Mouse (Mus musculus): ENCODE measurements around the gene Tshz2. TPM values are rescaled to one million over a fixed set of nuclear protein-coding genes. Genes with fewer than 3 reads are reported as not detected.
A peak's percentile ranks its signal among the peaks of the same experiment; 100 is the strongest.
"Not testable (repeated sequence)": the region's sequence is repeated elsewhere in the genome, so short reads cannot be mapped to it uniquely, and the experiment has no call there.

The Tshz2 gene
- total RNA-seq, 2 experiments from 2014 or later: not detected

GRCm38 (mm10) chr2:169849077-169849476 lies 216.3 kb downstream of the Tshz2 start:
- 0 out of 2 replicates have a peak, but pooled peaks have one; percentile 36 for ATAC-seq (replicated peaks; ENCODE audit: poor library complexity, severe bottlenecking)

- ATAC-seq (replicated peaks; ENCODE audit: poor library complexity, severe bottlenecking): 0 out of 2 replicates have a peak, but pooled peaks have one; percentile 35
Measured at GRCm38 (mm10) chr2:169849541-169849940, 216.7 kb downstream of the Tshz2 start.

GRCm38 (mm10) chr2:169851606-169852005 lies 218.8 kb downstream of the Tshz2 start:
- ATAC-seq (replicated peaks; ENCODE audit: poor library complexity, severe bottlenecking): no peak

DNA sequence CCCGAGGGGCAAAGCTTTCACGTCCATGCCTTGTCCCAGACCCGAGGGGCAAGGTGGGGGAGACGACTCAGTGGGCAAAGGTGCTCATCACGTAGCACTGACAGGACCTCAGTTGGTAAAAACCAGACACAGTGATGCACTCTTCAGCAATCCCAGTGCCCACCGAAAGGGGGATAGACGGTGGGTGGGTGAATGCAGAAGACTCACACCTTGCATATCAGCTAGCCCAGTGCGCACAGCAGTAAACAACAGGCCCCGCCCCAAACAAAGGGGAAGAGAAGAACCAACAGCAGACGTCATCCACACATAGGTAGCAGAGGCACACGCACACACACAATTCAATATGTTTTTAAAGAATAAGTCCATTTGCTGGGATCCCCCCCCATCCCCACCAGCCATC lies 221.7 kb downstream of the Tshz2 start:
- no peak for ATAC-seq (replicated peaks; ENCODE audit: poor library complexity, severe bottlenecking)

DNA sequence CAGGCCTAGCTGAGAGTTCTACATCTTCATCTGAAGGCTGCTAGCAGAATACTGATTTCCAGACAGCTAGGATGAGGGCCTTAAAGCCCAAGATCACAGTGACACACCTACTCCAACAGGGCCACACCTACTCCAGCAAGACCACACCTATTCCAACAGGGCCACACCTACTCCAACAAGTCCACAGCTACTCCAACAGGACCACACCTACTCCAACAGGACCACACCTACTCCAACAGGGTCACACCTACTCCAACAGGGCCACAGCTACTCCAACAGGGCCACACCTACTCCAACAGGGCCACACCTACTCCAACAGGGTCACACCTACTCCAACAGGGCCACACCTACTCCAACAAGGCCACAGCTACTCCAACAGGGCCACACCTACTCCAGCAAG lies 224.2 kb downstream of the Tshz2 start:
- not testable (repeated sequence) for ATAC-seq (replicated peaks; ENCODE audit: poor library complexity, severe bottlenecking)

DNA sequence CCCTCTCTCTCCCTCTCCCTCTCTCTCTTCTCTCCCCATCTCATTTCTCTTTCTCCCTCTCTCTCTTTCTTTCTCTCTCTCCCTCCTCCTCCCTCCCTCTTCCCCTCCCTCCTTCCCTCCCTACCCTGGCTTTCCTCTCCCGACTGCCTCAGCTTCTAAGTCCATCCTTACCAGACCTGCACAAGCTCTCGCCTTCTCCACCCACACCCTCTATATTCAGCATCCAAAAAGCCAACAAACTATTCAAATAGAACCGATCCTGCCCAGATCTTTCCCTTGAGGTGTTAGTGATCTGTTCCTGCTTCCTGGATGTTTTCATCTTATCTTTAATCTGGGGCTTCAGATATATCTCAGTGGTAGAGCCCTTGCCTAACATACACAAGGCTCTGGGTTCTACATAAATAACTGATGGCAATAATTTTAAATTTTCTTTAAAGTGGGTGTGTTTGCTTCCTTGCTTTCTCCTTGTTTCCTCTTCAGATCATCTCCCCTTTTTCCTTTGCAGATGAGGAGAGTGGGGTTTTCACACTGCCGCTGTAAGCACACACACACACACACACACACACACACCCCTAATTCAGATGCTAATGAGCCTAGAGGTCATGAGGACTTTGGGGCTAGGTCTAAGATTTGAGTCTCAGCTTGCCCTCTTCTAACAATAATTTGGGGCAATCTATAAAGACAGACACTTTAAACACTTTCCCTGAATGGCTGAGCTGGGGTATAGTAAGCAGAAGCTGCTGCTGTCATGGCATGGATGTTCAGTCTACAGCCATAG lies 226.5 kb downstream of the Tshz2 start:
- ATAC-seq (replicated peaks; ENCODE audit: poor library complexity, severe bottlenecking): no peak

GRCm38 (mm10) chr2:169860895-169861294 lies 228.1 kb downstream of the Tshz2 start:
- peak; percentile 76 for ATAC-seq (replicated peaks; ENCODE audit: poor library complexity, severe bottlenecking)

DNA sequence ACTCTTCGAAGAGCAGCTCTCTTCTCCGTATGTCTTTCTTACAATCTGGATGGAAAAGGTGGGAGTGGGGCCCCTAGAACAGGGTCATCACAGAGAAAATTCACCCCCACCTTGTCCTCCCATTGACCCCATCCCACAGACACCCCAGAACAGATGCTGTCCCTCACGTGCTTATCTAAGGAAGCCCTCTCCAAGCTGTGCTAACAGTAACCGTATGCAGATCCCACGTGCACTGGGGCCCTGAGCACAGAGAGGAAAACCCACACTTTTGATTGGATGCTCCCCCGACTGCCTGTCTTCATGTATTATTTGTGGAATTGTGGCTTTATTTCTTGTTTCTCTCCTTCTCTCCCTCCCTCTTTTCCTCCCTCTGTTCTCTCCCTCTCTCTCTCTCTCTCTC lies 229.9 kb downstream of the Tshz2 start:
- ATAC-seq (replicated peaks; ENCODE audit: poor library complexity, severe bottlenecking): no peak

DNA sequence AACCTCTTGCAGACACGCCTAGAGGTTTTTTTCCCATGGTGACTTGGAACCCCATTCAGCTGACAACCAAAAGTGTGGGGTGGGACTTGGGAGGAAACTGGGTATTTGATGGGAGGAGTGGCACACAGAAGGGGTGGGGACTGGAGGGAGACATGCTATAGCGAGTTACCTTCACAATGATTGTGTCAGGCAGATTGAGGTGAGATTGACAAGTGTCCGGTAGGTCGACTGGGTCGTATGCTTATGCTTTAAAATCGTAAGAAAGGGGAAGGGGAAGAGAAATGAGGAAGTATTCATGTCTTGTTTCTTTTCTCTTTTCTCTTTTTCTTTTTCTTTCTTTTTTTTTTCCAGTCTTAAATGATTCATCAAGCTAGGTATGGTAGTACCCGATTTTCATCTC lies 236.7 kb downstream of the Tshz2 start:
- ATAC-seq (replicated peaks; ENCODE audit: poor library complexity, severe bottlenecking): peak; percentile 62

DNA sequence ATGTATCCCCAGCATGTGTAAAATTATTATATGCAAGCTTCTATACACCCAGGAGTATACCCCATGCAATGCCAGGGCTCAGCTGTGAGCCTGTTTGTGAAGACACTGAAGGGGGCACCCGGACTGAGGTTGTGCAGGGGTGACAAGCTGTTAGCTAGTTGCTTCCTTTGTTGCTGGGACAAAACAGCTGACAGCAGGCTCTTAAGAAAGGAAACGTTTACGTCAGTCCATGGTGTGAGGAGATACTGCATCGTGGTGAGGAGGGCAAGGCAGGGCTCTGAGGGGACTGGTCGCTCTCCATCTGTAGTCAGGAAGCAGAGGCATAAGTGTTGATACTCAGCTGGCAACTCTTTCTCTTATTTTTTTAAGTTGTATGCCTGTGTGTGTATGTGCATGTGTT lies 237.7 kb downstream of the Tshz2 start:
- 0 out of 2 replicates have a peak, but pooled peaks have one; percentile 11 for ATAC-seq (replicated peaks; ENCODE audit: poor library complexity, severe bottlenecking)

DNA sequence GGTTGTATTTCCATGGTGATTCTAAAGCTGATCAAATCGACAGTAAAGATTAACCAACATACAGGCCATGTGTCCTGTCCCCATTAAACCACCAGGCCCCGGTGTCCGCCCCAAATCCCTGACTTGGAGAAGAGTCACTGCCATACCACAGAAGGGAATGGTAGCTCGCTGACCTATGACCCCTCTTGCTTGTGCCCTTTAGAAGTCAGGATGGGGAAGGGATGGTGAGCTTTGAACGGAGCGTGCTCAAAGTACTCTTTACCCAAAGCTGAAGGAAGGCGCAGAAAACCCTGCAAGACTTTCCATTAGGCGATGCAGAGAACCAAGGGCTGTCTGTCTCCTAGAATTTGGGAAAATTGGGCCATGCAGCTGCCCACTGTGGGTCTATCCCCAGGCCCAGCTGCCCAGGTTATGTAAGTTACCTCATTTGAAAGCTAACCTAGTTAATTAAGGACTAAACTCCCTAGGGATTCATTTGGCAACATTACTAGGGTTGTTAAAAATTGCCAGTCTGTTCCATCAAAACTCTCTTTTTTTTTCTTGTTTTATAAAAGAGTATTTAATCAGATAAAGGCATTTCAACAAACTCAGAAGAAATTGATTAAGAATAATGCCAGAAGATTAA lies 238.7 kb downstream of the Tshz2 start:
- no peak for ATAC-seq (replicated peaks; ENCODE audit: poor library complexity, severe bottlenecking)

- peak; percentile 58 for ATAC-seq (replicated peaks; ENCODE audit: poor library complexity, severe bottlenecking)
Measured at GRCm38 (mm10) chr2:169873442-169873841, 240.6 kb downstream of the Tshz2 start.

DNA sequence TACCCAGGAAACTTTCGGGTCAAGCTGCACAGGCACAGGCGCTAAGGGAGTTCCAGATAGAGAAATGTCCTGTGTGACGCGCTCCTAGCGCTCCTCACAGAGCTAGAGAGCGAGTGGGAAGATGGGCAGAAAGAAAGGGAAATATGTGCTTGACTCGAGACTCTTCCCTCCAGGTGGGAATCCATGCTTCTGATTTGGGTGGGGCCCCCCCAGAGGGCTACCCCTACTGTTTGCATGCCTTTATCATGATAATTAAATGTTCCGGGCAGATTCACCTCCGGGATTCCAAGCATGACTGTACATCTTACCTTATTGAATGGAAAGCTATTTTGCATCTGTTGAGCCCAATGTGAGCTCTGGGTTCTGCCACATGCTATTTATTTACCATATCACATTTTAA lies 255.1 kb downstream of the Tshz2 start:
- ATAC-seq (replicated peaks; ENCODE audit: poor library complexity, severe bottlenecking): no peak

- ATAC-seq (replicated peaks; ENCODE audit: poor library complexity, severe bottlenecking): no peak
Measured at GRCm38 (mm10) chr2:169892441-169893038, 259.7 kb downstream of the Tshz2 start.

DNA sequence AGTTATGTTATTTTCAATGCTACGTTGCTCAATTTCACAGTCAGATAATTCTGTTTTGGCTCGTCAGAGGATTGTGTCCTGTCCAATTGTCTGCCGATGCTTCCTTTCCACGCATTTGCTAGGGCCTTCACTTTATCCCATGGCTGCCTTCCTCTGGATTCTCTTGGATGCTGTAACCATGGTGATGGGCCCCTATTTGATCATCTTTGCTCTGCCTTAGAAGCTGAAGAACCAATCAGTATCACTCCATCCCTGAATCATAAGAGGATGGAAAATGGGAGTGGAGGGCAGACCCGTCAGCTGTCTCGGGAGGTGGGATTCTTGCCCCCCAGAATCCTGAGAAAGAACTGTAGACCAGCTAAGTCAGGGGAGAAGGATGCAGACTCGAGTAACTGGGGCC lies 270.1 kb downstream of the Tshz2 start:
- no peak for ATAC-seq (replicated peaks; ENCODE audit: poor library complexity, severe bottlenecking)

- ATAC-seq (replicated peaks; ENCODE audit: poor library complexity, severe bottlenecking): no peak
Measured at GRCm38 (mm10) chr2:169906396-169906795, 273.6 kb downstream of the Tshz2 start.

GRCm38 (mm10) chr2:169907979-169908378 lies 275.2 kb downstream of the Tshz2 start:
- no peak for ATAC-seq (replicated peaks; ENCODE audit: poor library complexity, severe bottlenecking)

DNA sequence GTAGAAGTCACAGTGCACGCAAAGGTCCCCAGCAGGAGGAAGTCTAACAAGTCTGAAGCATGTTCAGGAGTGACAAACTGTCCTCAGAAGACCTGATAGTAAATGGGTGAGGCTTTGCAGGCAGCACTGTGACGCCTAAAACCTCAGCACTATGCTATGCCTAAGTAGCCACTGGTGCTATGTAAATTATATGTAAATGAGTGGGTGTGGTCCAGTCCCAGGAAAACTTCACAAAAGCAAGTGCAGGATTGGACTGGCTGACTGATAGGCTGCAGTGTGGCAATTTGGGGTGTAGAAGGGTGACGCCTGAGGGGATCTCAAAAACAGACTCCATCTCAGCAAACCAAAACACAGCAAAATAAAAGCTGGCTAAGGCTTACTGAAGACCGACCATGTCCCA lies 277.8 kb downstream of the Tshz2 start:
- no peak for ATAC-seq (replicated peaks; ENCODE audit: poor library complexity, severe bottlenecking)

GRCm38 (mm10) chr2:169912826-169913225 lies 280.0 kb downstream of the Tshz2 start:
- no peak for ATAC-seq (replicated peaks; ENCODE audit: poor library complexity, severe bottlenecking)

- no peak for ATAC-seq (replicated peaks; ENCODE audit: poor library complexity, severe bottlenecking)
Measured at GRCm38 (mm10) chr2:169914903-169915302, 282.1 kb downstream of the Tshz2 start.

DNA sequence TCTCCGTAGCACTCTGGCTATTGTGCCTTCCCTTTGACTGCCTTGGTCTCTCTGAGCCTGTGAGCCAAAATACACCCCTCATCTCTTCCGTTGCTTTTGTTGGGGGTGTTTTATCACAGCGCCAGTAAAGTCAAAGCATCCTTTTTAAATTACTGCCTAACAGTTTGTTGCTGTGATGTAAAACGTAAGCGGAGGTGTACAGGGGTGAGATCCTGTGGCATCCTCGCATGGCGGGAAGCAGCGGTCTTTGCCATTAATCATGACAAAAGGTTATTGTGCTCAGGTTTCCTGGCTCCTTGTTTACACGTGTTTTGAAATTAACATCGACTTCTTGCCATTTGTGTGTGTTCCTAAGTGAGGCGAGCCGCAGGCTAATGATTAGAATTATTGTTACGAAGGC lies 282.5 kb downstream of the Tshz2 start:
- ATAC-seq (replicated peaks; ENCODE audit: poor library complexity, severe bottlenecking): no peak

All from granulocyte monocyte progenitor cell, adult 5-6 weeks (primary cell).